Mouse (Mus musculus) layer of hippocampus, adult 2 months (tissue): ENCODE results near the gene Lrr1. TPM values are rescaled to one million over a fixed set of nuclear protein-coding genes. Genes with fewer than 3 reads are reported as not detected.
"Not testable (repeated sequence)": the region's sequence is repeated elsewhere in the genome, so short reads cannot be mapped to it uniquely, and the experiment has no call there.

Source experiments
- DNase-seq, 2 experiments: peaks; one replicate each; pipeline ENCODE4 v3.0.0; 2022; ENCODE audit warnings: low spot score in 2 of 2
- H3K27ac ChIP-seq: fragments of 200-600 bp; 2 replicates; pipeline ENCODE4 v1.8.1; 2022
- H3K4me3 ChIP-seq: fragments of 200-600 bp; 2 replicates; pipeline ENCODE4 v1.8.1; 2022; ENCODE audit warnings: mild to moderate bottlenecking
- CTCF ChIP-seq: fragments of 200-600 bp; conservative IDR thresholded peaks from 2 replicates; pipeline ENCODE4 v1.8.1; 2022; ENCODE audit warnings: antibody characterized with exemption, mild to moderate bottlenecking, moderate library complexity
- total RNA-seq, 2 experiments: library from RNA; stranded (reverse); gene quantifications; 2 replicates each; pipeline ENCODE4 v1.2.3; 2021

Lrr1 gene
- total RNA-seq, 2 experiments from 2014 or later, result not detected

- TF ChIP-seq CTCF, result no peak
- Histone ChIP-seq H3K27ac (no peak overlapping the region), H3K4me3 (no peak overlapping the region)
- no peak for DNase-seq
These were observed 18.6 kb upstream of the Lrr1 start for GRCm38 (mm10) chr12:69150049-69150448.

GRCm38 (mm10) chr12:69155923-69156322 is 12.7 kb upstream of the Lrr1 start:
- no peak for DNase-seq
- no peak for TF ChIP-seq CTCF
- H3K27ac ChIP-seq, result no peak overlapping the region
- H3K4me3 ChIP-seq, result no peak overlapping the region

DNA sequence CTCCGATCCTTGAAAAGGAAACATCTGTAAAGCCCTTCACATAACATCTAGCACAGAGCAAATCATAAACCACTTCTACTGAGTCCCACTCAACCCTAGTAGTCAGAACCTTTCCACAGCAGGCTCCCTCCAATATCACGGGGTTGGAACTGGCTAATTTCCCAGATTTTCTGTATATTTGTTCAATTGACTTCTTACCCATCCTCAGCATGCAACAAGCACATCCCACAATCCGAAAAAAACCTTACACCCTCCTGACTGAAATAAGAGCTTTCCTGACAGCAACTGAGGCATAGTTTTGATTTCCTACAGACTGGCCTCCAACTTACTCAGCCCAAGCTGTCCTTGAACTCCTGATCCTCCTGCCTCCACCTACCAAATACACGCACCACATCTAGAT is 12.2 kb upstream of the Lrr1 start:
- Histone ChIP-seq H3K27ac (no peak overlapping the region), H3K4me3 (no peak overlapping the region)
- DNase-seq, result no peak
- TF ChIP-seq CTCF, result no peak

- Histone ChIP-seq H3K4me3 (no peak overlapping the region), H3K27ac (no peak overlapping the region)
- DNase-seq, result no peak
- TF ChIP-seq CTCF, result no peak
These were observed 11.5 kb upstream of the Lrr1 start for GRCm38 (mm10) chr12:69157107-69157506.

GRCm38 (mm10) chr12:69158366-69158764 is 10.2 kb upstream of the Lrr1 start:
- DNase-seq, result no peak
- H3K4me3 ChIP-seq, result peak overlapping the region; percentile 76
- peak overlapping the region; percentile 95 for H3K27ac ChIP-seq
- no peak for TF ChIP-seq CTCF

GRCm38 (mm10) chr12:69158765-69159577 is 9.6 kb upstream of the Lrr1 start, which contains the start of gene Rps29:
Rps29 (minus strand) TSS chr12:69159186.
- peak; percentile 97 to 98 for DNase-seq
- Histone ChIP-seq H3K27ac (peak within 1 kb of the TSS; percentile 95), H3K4me3 (peak within 1 kb of the TSS; percentile 76)

DNA sequence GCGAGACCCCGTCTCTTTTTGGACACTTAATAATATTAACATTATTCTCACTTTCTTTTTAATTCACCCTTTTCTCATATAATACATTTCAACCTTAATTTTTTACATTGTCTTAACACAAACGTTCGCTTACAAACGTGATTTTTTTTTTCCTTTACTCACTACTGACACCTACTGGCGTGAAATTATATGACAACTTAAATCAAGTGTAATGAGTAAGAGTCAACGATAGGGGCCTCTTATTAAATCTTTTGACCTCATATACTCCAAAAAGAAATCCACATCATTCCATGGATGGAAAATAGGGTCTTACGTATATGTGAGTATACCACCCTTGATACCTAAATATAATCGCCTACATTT is 9.1 kb upstream of the Lrr1 start:
- DNase-seq, result peak; percentile 23 to 26
- Histone ChIP-seq H3K27ac (peak overlapping the region; percentile 32; the same call in 1 of the 2 replicates), H3K4me3 (no peak overlapping the region)
- TF ChIP-seq CTCF, result peak; percentile 86

GRCm38 (mm10) chr12:69160677-69161076 is 7.9 kb upstream of the Lrr1 start:
- not testable (repeated sequence) for DNase-seq, H3K27ac ChIP-seq, H3K4me3 ChIP-seq

- DNase-seq, H3K27ac ChIP-seq, H3K4me3 ChIP-seq: not testable (repeated sequence)
These were observed 5.0 kb upstream of the Lrr1 start for GRCm38 (mm10) chr12:69163586-69163985.

DNA sequence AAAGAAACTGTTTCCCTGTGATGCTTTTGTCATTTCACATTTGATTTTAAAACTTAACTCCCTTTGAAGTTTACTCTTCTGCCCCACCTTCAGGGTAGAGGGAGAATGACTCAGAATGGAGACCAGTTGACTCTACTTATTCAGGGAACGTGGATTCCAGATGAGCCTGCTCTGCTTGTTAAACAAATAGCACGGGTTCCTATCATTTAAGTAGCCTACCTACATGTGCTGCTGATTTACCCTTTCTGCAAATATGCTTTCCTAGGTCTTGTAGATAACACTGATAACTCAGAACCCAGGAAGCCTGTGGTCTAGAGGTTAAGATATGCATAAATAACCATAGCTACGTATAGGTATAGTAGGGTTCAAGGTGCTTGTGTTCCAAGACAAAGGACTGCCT is 3.7 kb upstream of the Lrr1 start:
- no peak for DNase-seq
- no peak overlapping the region for H3K27ac ChIP-seq
- H3K4me3 ChIP-seq, result no peak overlapping the region
- TF ChIP-seq CTCF, result no peak

GRCm38 (mm10) chr12:69166861-69167581 is 1.6 kb upstream of the Lrr1 start:
- DNase-seq, H3K4me3 ChIP-seq, H3K27ac ChIP-seq: not testable (repeated sequence)

DNA sequence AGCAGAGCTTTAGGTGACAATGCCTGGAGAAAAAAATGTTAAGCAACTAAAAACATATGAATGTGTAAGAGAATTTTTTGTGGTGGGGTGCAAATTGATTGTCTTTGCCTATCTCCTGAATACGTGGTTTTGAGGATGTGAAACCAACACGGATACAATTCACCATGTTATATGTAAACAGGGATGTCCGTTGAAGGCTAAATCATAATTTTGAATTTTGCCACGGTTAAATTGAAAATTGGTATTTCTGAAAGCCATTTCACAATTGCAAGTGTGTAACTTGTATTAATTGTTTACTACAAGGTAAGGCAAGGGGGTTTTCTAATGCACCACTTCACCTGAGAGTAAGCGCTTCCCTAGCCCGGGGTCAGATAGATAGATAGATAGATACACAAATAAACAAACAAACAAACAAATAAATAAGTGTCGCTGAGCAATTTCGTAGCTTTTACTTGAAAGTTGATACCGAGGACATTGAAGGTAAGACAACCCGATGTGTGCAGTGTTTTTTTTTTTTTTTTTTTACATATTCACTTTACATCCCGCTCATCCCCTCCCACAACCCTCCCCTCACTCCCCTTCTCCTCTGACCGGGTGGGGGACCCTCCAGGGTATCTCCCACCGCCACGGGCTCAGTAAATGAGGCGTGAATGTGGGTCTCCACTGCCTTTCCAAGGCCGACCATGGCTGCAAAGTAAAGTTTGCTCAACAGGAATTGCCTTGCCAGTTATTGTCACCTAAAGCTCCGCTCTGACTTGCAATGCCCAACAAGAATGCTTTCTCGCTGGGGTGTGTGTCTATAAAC is 756 bp upstream of the Lrr1 start:
- no peak for DNase-seq
- H3K27ac ChIP-seq, result peak overlapping the region; percentile 98
- TF ChIP-seq CTCF, result no peak
- H3K4me3 ChIP-seq, result peak overlapping the region; percentile 83

GRCm38 (mm10) chr12:69171307-69171706 is 2.7 kb downstream of the Lrr1 start:
- no peak for TF ChIP-seq CTCF

More at GRCm38 (mm10) chr12:69171307-69171706, 2.7 kb downstream of the Lrr1 start:
- Histone ChIP-seq H3K4me3 (no peak overlapping the region), H3K27ac (no peak overlapping the region)
- no peak for DNase-seq
